Mouse (Mus musculus): ENCODE measurements at regions not wholly inside any gene's neighbourhood (a gene's known extent, or its start where the extent isn't known, plus 50 kb on each side); places are given as distances from the start of the nearest gene placed in this dataset.

- TF ChIP-seq CTCF (IDR thresholded peaks at IDR 0.05; ENCODE audit: low read depth), result no peak
- TF ChIP-seq EP300 (IDR thresholded peaks at IDR 0.05; ENCODE audit: low read depth), result no peak
These were observed 543.7 kb downstream of the Gm19410 start for GRCm38 (mm10) chr8:36309326-36309725.

All from heart, postnatal 0 days (tissue).